Mouse (Mus musculus) thymus, adult 2 months (tissue): ENCODE results near the gene Slc5a3. TPM values are rescaled to one million over a fixed set of nuclear protein-coding genes. Genes with fewer than 3 reads are reported as not detected.

Experiments
- DNase-seq: peaks from one replicate; pipeline ENCODE4 v3.0.0; 2021
- H3K27ac ChIP-seq: fragments of 200-500 bp; 2 replicates; pipeline ENCODE4 v1.5.1; 2012; ENCODE audit warnings: low read length, control low read depth; ENCODE audit not compliant: control insufficient read depth, insufficient read depth
- H3K27me3 ChIP-seq: fragments of 200-500 bp; 2 replicates; pipeline ENCODE4 v1.6.1; 2012; ENCODE audit warnings: mild to moderate bottlenecking, low read length, moderate library complexity, mixed read lengths; ENCODE audit not compliant: control insufficient read depth, insufficient read depth
- H3K36me3 ChIP-seq: fragments of 200-500 bp; 2 replicates; pipeline ENCODE4 v1.6.1; 2012; ENCODE audit warnings: mild to moderate bottlenecking, low read length, moderate library complexity; ENCODE audit not compliant: control insufficient read depth, insufficient read depth
- H3K4me1 ChIP-seq: fragments of 200-500 bp; replicated peaks from 2 replicates; pipeline ENCODE4 v1.6.1; 2012; ENCODE audit warnings: low read length; ENCODE audit not compliant: control insufficient read depth, insufficient read depth
- H3K4me3 ChIP-seq: fragments of 200-500 bp; 2 replicates; pipeline ENCODE4 v1.5.1; 2012; ENCODE audit warnings: mild to moderate bottlenecking, low read length, control low read depth, moderate library complexity; ENCODE audit not compliant: control insufficient read depth, insufficient read depth
- CTCF ChIP-seq: fragments of 200-500 bp; IDR thresholded peaks from 2 replicates; pipeline ENCODE4 v1.5.1; 2012; ENCODE audit warnings: mild to moderate bottlenecking, control low read depth, low read length, moderate library complexity, borderline replicate concordance; ENCODE audit not compliant: control insufficient read depth, poor library complexity, insufficient read depth; ENCODE audit errors: extremely low read depth
- POLR2A ChIP-seq: fragments of 200-500 bp; IDR thresholded peaks from 2 replicates; pipeline ENCODE4 v1.6.1; 2012; ENCODE audit warnings: mild to moderate bottlenecking, low read length, control low read depth, moderate library complexity; ENCODE audit not compliant: control insufficient read depth, poor library complexity, insufficient read depth; ENCODE audit errors: extremely low read depth
- WGBS: fragments of 180-500 bp; shearing (Covaris S2); methylation state at CpG from one replicate; pipeline ENCODE4 v1.1.7; 2018; 5-methylcytosine and 5-hydroxymethylcytosine counted together
- polyA plus RNA-seq: library from polyadenylated mRNA; depleted of rRNA; stranded (reverse); fragments of >200 nt; gene quantifications from 2 replicates; pipeline ENCODE4 v1.2.3, GENCODE M21; 2012

Slc5a3 gene
- polyA plus RNA-seq, 1 experiment = 3.2 TPM

DNA sequence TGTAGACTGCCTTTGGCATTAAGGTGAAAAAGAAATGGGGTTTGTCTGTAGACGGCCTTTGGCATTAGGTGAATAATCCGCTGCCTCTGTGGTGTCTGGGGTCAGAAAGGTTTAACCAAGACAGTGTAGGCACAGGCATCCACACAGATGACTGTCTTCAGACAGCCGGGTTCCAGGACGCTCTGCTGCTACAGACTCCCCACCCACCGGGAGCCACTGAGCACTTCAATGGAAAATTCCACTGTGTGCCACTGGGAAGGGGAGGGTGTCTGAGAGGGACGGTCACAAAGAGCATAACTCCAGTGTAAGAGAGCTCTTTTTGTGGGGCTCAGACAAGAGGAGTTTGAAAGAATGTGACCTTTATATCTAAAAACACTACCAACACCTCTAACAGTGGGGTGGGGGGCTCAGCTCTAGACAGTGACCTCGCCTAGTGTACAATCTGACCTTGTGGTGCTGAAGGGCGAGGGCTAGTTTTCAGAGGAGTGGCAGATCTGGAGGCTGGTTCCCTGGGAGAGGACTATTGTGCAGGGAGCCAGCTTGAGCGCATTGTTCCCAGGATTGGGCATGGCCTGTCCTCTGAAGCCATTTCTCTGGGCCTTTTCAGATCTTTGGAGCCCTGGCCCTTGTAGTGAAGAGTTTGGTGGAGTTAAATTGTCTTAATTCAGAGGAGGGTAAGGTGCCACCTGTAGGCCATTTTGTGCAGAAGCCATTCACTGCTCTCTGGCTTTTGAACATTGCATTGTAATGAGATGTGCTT lies 45.6 kb downstream of the Slc5a3 start:
- no peak for DNase-seq
- WGBS = 93% methylated on average over 9 of the region's 9 CpGs
- Histone ChIP-seq H3K4me1 (no peaks in the 10 kb centered on the region), H3K36me3 (no peaks in the 10 kb centered on the region), H3K27me3 (no peaks in the 10 kb centered on the region), H3K4me3 (no peak overlapping the region), H3K27ac (no peak overlapping the region)
- TF ChIP-seq CTCF (no peak), POLR2A (no peak)

GRCm38 (mm10) chr16:92104332-92104590 lies 46.1 kb downstream of the Slc5a3 start:
- Histone ChIP-seq H3K4me1 (no peaks in the 10 kb centered on the region), H3K27me3 (no peaks in the 10 kb centered on the region), H3K36me3 (no peaks in the 10 kb centered on the region), H3K4me3 (no peak overlapping the region), H3K27ac (no peak overlapping the region)
- TF ChIP-seq POLR2A (no peak), CTCF (no peak)
- WGBS = 87% methylated on average over 2 of the region's 2 CpGs
- no peak for DNase-seq

DNA sequence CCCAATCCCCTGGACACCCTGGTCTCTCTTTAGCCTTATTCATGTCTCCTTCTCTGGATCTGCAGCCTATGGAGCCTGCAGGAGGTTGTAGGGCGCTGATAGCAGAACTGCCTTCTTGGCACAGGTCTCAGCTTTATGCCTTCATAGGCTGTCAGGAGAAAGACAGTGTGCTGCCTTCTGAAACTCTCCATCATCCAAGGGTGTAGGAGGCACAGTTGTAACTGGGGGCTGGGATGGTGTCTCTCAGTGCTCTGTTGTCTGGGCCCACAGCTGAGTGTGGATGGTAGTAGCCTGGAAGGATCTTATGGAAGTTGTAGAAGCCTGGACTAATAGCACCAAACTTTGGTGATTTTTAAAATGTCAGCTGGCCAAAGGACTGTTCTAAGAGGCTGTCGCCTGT lies 46.8 kb downstream of the Slc5a3 start:
- H3K4me1 ChIP-seq = no peaks in the 10 kb centered on the region
- DNase-seq = no peak
- H3K36me3 ChIP-seq = no peaks in the 10 kb centered on the region
- H3K4me3 ChIP-seq = no peak overlapping the region
- TF ChIP-seq CTCF (no peak), POLR2A (no peak)
- H3K27me3 ChIP-seq = no peaks in the 10 kb centered on the region
- WGBS = 93% methylated on average over 2 of the region's 2 CpGs
- no peak overlapping the region for H3K27ac ChIP-seq

DNA sequence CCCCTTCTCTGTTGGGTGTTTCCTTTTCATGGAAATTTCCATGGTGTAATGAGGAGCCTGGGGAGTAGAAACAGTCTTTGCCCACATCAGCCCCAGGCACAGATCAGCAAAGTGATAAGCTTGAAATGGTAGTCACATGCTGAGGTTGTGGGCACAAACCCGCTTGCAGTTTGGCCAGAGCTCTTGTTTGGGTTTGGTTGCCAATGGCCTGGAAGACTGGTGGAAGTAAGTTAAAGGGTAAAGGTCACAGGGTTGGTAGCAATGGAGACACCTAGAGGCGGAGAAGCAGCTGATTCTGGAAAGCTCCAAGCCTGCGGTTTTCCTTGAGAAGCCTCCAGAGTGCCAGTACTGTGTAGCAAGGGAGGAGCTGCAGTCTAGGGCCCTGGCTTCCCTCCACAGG lies 47.5 kb downstream of the Slc5a3 start:
- Histone ChIP-seq H3K36me3 (no peaks in the 10 kb centered on the region), H3K27ac (no peak overlapping the region), H3K4me3 (no peak overlapping the region), H3K27me3 (no peaks in the 10 kb centered on the region), H3K4me1 (no peaks in the 10 kb centered on the region)
- DNase-seq = no peak
- TF ChIP-seq CTCF (no peak), POLR2A (no peak)
- 68% methylated on average over 3 of the region's 3 CpGs for WGBS

GRCm38 (mm10) chr16:92107346-92107745 lies 49.2 kb downstream of the Slc5a3 start:
- TF ChIP-seq CTCF (no peak), POLR2A (no peak)
- no peaks in the 10 kb centered on the region for H3K27me3 ChIP-seq
- 90% methylated on average over 5 of the region's 5 CpGs for whole genome bisulfite sequencing
- H3K27ac ChIP-seq = no peak overlapping the region
- no peaks in the 10 kb centered on the region for H3K4me1 ChIP-seq
- peaks cover 4% of the 10 kb centered on the region for H3K36me3 ChIP-seq
- no peak for DNase-seq
- H3K4me3 ChIP-seq = no peak overlapping the region

GRCm38 (mm10) chr16:92114706-92115241 lies 56.7 kb downstream of the Slc5a3 start:
- Histone ChIP-seq H3K27me3 (no peaks in the 10 kb centered on the region), H3K4me1 (no peaks in the 10 kb centered on the region), H3K27ac (no peak overlapping the region), H3K4me3 (no peak overlapping the region), H3K36me3 (peaks cover 10% of the 10 kb centered on the region)
- no peak for TF ChIP-seq CTCF
- no peak for TF ChIP-seq POLR2A
- DNase-seq = no peak
- WGBS = 98% methylated on average over 5 of the region's 5 CpGs

DNA sequence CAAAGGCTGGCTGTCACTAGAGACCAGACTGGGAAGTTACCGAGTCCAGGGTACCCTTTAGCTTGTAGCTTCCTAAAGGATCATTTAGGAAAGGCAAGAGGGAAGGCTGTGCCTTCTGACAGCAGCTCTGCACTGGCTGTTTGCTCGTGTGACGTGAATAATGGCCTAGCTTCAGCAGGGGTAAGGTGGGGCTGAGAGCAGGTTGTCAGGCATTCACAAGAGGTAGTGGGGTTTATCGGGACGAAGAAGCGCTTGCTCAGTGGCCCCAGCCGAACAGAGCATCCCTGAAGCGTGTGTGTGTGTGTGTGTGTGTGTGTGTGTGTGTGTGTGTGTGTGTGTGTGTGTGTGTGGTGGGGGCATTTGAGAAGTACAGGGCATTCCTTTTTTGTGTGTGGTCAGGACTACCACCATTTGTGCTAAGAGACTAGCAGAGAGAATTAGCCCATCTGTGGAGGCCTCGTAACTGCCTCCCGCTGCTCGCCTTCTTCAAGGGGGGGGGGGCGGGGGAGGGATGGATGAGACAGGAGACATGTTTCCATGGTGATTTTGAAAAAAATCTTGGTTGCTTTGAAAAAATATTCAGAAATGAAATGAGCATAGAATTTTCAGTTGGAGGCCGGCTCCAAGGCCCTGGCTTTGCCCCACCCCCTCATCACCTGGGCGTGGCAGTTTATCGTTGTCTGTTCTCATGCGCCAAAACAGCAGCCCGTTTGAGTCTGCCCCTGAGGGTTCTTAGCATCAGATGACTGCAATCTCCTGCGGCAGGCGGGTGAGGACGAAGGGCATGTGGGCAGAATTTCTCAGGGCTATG lies 57.7 kb downstream of the Slc5a3 start:
- Histone ChIP-seq H3K27ac (no peak overlapping the region), H3K4me3 (no peak overlapping the region), H3K4me1 (no peaks in the 10 kb centered on the region), H3K27me3 (no peaks in the 10 kb centered on the region), H3K36me3 (peaks cover 10% of the 10 kb centered on the region)
- no peak for DNase-seq
- WGBS = 80% methylated on average over 20 of the region's 20 CpGs
- no peak for TF ChIP-seq POLR2A
- no peak for TF ChIP-seq CTCF
